Mouse (Mus musculus) fibroblast of lung, adult 2 months (primary cell): ENCODE data around the gene Fez1.
A peak's percentile ranks its signal among the peaks of the same experiment; 100 is the strongest.

Experiments used
- DNase-seq: peaks from one replicate; pipeline ENCODE4 v3.0.0-alpha.2; 2011; ENCODE audit warnings: low read depth

The Fez1 gene

GRCm38 (mm10) chr9:36833914-36834313 lies 12.2 kb downstream of the Fez1 start:
- DNase-seq = no peak

- no peak for DNase-seq
Observed at GRCm38 (mm10) chr9:36846346-36846745, 24.7 kb downstream of the Fez1 start.

- DNase-seq = no peak
Observed at GRCm38 (mm10) chr9:36848661-36849060, 27.0 kb downstream of the Fez1 start.

- no peak for DNase-seq
Observed at GRCm38 (mm10) chr9:36850091-36850490, 28.4 kb downstream of the Fez1 start.

GRCm38 (mm10) chr9:36852175-36852574 lies 30.5 kb downstream of the Fez1 start:
- DNase-seq = no peak

GRCm38 (mm10) chr9:36856351-36856750 lies 34.7 kb downstream of the Fez1 start:
- no peak for DNase-seq

GRCm38 (mm10) chr9:36857476-36858117 lies 35.9 kb downstream of the Fez1 start:
- DNase-seq = no peak

- no peak for DNase-seq
Observed at GRCm38 (mm10) chr9:36858677-36859076, 37.0 kb downstream of the Fez1 start.

GRCm38 (mm10) chr9:36862576-36862975 lies 40.9 kb downstream of the Fez1 start:
- no peak for DNase-seq

- DNase-seq = no peak
Observed at GRCm38 (mm10) chr9:36863694-36864093, 42.0 kb downstream of the Fez1 start.

GRCm38 (mm10) chr9:36864862-36865813 lies 43.5 kb downstream of the Fez1 start:
- no peak for DNase-seq

GRCm38 (mm10) chr9:36868662-36869061 lies 47.0 kb downstream of the Fez1 start:
- no peak for DNase-seq

- peak; percentile 58 for DNase-seq
Observed at GRCm38 (mm10) chr9:36870263-36870662, 48.6 kb downstream of the Fez1 start.

GRCm38 (mm10) chr9:36873796-36874195 lies 52.1 kb downstream of the Fez1 start:
- no peak for DNase-seq

GRCm38 (mm10) chr9:36876313-36876712 lies 54.6 kb downstream of the Fez1 start:
- no peak for DNase-seq

GRCm38 (mm10) chr9:36876787-36877186 lies 55.1 kb downstream of the Fez1 start:
- no peak for DNase-seq

GRCm38 (mm10) chr9:36881615-36882014 lies 60.0 kb downstream of the Fez1 start:
- no peak for DNase-seq

- DNase-seq = no peak
Observed at GRCm38 (mm10) chr9:36882034-36882745, 60.5 kb downstream of the Fez1 start.

- DNase-seq = no peak
Observed at GRCm38 (mm10) chr9:36883569-36883968, 61.9 kb downstream of the Fez1 start.

- DNase-seq = no peak
Observed at GRCm38 (mm10) chr9:36885237-36885636, 63.6 kb downstream of the Fez1 start.

GRCm38 (mm10) chr9:36890552-36890951 lies 68.9 kb downstream of the Fez1 start:
- no peak for DNase-seq

- DNase-seq = no peak
Observed at GRCm38 (mm10) chr9:36893413-36893990, 71.8 kb downstream of the Fez1 start.
